Comparison of ENCODE assay signal across 9 mouse cellular contexts in genomic region chr4:32432271-32432781, GRCm38 (mm10).
A peak's percentile ranks its signal among the peaks of the same experiment; 100 is the strongest.
DNase-seq lines count a peak whose midpoint lies in the region; ATAC-seq lines count a peak whose summit lies in the region.
"Had no signal": no experiment of that assay in that cellular context is flagged by ENCODE, and none has a peak within 500 bp of the region (broad histone marks: within the 10 kb centered on the region; RNA-seq: fewer than 3 reads in every experiment).

No protein-coding gene starts in this region.

- 0 out of 2 replicates have a peak overlapping the region, but pooled peaks have one; percentile 2 for H3K9ac ChIP-seq in hindbrain, embryonic 13.5 days
- H3K9ac ChIP-seq: lung, embryonic 14.5 days had no signal

- peaks cover 88% of the 10 kb centered on the region for H3K4me1 ChIP-seq in hindbrain, embryonic 13.5 days (replicated peaks)

- peak; percentile 17; the same call in 1 of the 2 replicates for ATAC-seq in hindbrain, embryonic 13.5 days (ENCODE audit: low FRiP score)

- DNase-seq in left cerebral cortex, postnatal 4 days, result peak; percentile 37
- DNase-seq in left cerebral cortex, postnatal 36 days (ENCODE audit: low spot score in 2 of 2), result no peak
- peak; percentile 64 to 71 for DNase-seq in cerebellum, postnatal 10 days
- peak; percentile 40 for DNase-seq in retina, embryonic 14.5 days (ENCODE audit: low spot score)
- DNase-seq in heart, postnatal 4 days, result no peak
- no peak for DNase-seq in right cerebral cortex, adult 18-20 months
- no peak for DNase-seq in urinary bladder, postnatal 25 days (ENCODE audit: low spot score)
- DNase-seq: lung, embryonic 14.5 days had no signal

- H3K9me3 ChIP-seq in hindbrain, embryonic 13.5 days, result no peaks in the 10 kb centered on the region

- no peaks in the 10 kb centered on the region for H3K27me3 ChIP-seq in hindbrain, embryonic 13.5 days

- peak overlapping the region; percentile 13; the same call in 1 of the 2 replicates for H3K4me2 ChIP-seq in hindbrain, embryonic 13.5 days
- H3K4me2 ChIP-seq: lung, embryonic 14.5 days had no signal

- 16% methylated on average over 10 of the region's 10 CpGs for WGBS in hindbrain, embryonic 13.5 days

- H3K27ac ChIP-seq in hindbrain, embryonic 13.5 days, result peak overlapping the region; percentile 85

- intact Hi-C loops in left cerebral cortex, postnatal 4 days (cut with DNase I), result loop anchor here (10.0 kb wide), 1 partner anchor 102 kb away; no protein-coding TSS in a partner anchor
- intact Hi-C loops in left cerebral cortex, postnatal 36 days (cut with DNase I), result loop anchor here (5.0 kb wide), 2 partner anchors 100 to 130 kb away; no protein-coding TSS in a partner anchor

- no peak overlapping the region for H3K4me3 ChIP-seq in hindbrain, embryonic 13.5 days

- H3K36me3 ChIP-seq in hindbrain, embryonic 13.5 days, result no peaks in the 10 kb centered on the region

Comparison
In these comparisons a context has a peak if more than half of its experiments do, and no peak if none do; other contexts are left out.
1. DNase-seq: peak in left cerebral cortex, postnatal 4 days (single experiment), cerebellum, postnatal 10 days (2 of 2) and retina, embryonic 14.5 days (single experiment); none in left cerebral cortex, postnatal 36 days (0 of 2), heart, postnatal 4 days (single experiment), right cerebral cortex, adult 18-20 months (single experiment) and urinary bladder, postnatal 25 days (single experiment).